Mouse (Mus musculus) mesoderm, embryonic 11.5 days (tissue): Measurements from ENCODE around the gene Pla2g1b.

Experiments
- DNase-seq: peaks from one replicate; pipeline ENCODE4 v3.0.0-alpha.2; 2012; ENCODE audit warnings: low read depth, low spot score

The Pla2g1b gene

DNA sequence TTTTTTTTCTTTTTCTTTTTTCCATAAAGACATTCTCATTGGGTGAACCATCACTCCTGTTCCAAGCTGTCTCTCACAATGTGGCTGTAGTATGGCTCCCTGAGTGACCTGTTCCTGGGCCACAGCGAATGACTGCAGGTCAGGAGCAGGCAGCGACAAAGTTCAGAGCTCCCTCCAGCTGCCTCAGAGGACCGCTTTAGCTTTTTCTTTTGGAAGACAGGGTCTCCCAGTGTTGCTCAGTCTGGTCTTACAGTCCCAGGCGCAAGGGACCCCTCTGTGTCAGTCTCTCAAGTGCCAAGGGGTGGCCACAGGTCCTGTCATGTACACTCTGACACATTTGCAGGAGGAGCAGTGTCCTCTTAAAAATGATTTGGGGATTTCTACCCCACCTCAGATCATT lies 56.5 kb downstream of the Pla2g1b start:
- DNase-seq, result no peak

GRCm38 (mm10) chr5:115522981-115523499 lies 57.0 kb downstream of the Pla2g1b start:
- DNase-seq, result no peak

GRCm38 (mm10) chr5:115523971-115524370 lies 57.9 kb downstream of the Pla2g1b start:
- peak; percentile 79 for DNase-seq
